Mouse (Mus musculus) gonadal fat pad, adult 2 months (tissue): ENCODE measurements around the gene Mrtfb. TPM values are rescaled to one million over a fixed set of nuclear protein-coding genes. Genes with fewer than 3 reads are reported as not detected.

Source experiments
- polyA plus RNA-seq: library from polyadenylated mRNA; depleted of rRNA; stranded (reverse); fragments of >200 nt; gene quantifications from 2 replicates; pipeline ENCODE4 v1.2.3, GENCODE M21; 2012; rRNA removed

The Mrtfb gene
- polyA plus RNA-seq, 1 experiment: 8.1 TPM

Other genes with a start within 250 kb of the Mrtfb start
- 12.2 and 12.4 TPM in 2 replicates for gene Ercc4, start 146.8 kb upstream of the Mrtfb start, polyA plus RNA-seq